Mouse (Mus musculus) ES-E14 (cell line): ENCODE results near the gene Phospho1. TPM values are rescaled to one million over a fixed set of nuclear protein-coding genes. Genes with fewer than 3 reads are reported as not detected.
A peak's percentile ranks its signal among the peaks of the same experiment; 100 is the strongest.

ENCODE experiments used
- DNase-seq: peaks from one replicate; pipeline ENCODE4 v3.0.0-alpha.2; 2013; ENCODE audit warnings: low read depth, low spot score
- H3K27ac ChIP-seq: 2 replicates; pipeline ENCODE4 v1.5.1; 2012; ENCODE audit warnings: low read depth, mild to moderate bottlenecking, low read length, moderate library complexity, mixed read lengths; ENCODE audit not compliant: poor library complexity, insufficient read depth, severe bottlenecking
- H3K36me3 ChIP-seq: 2 replicates; pipeline ENCODE4 v1.6.1; 2012; ENCODE audit warnings: mild to moderate bottlenecking, low read length, moderate library complexity, mixed read lengths; ENCODE audit not compliant: control insufficient read depth, poor library complexity, insufficient read depth, severe bottlenecking
- H3K4me1 ChIP-seq, 2 experiments: fragments of 150-350 bp in 1 of 2; sonication (generic) in 1 of 2; 2 replicates each; pipeline ENCODE4 v1.6.1; 2012; ENCODE audit warnings: low read length in 2 of 2, mild to moderate bottlenecking in 1 of 2, mixed read lengths in 1 of 2; ENCODE audit not compliant: control insufficient read depth in 2 of 2, insufficient read depth in 2 of 2, poor library complexity in 1 of 2
- H3K4me3 ChIP-seq, 2 experiments: fragments of 150-350 bp in 1 of 2; sonication (generic) in 1 of 2; 2 replicates each; pipeline ENCODE4 v1.5.1; 2012; ENCODE audit warnings: low read length in 2 of 2, low read depth in 1 of 2, mild to moderate bottlenecking in 1 of 2, mixed read lengths in 1 of 2; ENCODE audit not compliant: insufficient read depth in 1 of 2, poor library complexity in 1 of 2, severe bottlenecking in 1 of 2
- H3K9ac ChIP-seq: 2 replicates; pipeline ENCODE4 v1.6.1; 2012; ENCODE audit warnings: low read depth, mild to moderate bottlenecking, low read length, mixed read lengths; ENCODE audit not compliant: poor library complexity, insufficient read depth, severe bottlenecking
- H3K9me3 ChIP-seq: fragments of 150-350 bp; sonication (generic); 2 replicates; pipeline ENCODE4 v1.6.1; 2012; ENCODE audit warnings: low read depth, mild to moderate bottlenecking, low read length; ENCODE audit not compliant: control insufficient read depth, insufficient read depth
- CHD2 ChIP-seq: IDR thresholded peaks from 2 replicates; pipeline ENCODE4 v1.6.1; 2014; ENCODE audit warnings: mild to moderate bottlenecking, low read depth, low read length, inconsistent platforms
- HCFC1 ChIP-seq: IDR thresholded peaks from 2 replicates; pipeline ENCODE4 v1.6.1; 2012; ENCODE audit warnings: low read length, inconsistent platforms, borderline replicate concordance; ENCODE audit not compliant: insufficient read depth
- MAFK ChIP-seq: IDR thresholded peaks from 2 replicates; pipeline ENCODE4 v1.6.1; 2014; ENCODE audit warnings: mild to moderate bottlenecking, low read depth, low read length, inconsistent platforms; ENCODE audit not compliant: insufficient read depth
- ZC3H11A ChIP-seq: IDR thresholded peaks from 2 replicates; pipeline ENCODE4 v1.6.1; 2012; ENCODE audit warnings: low read depth, mild to moderate bottlenecking, inconsistent platforms, low read length, borderline replicate concordance
- ZNF384 ChIP-seq: IDR thresholded peaks from 2 replicates; pipeline ENCODE4 v1.6.1; 2012; ENCODE audit warnings: low read depth, low read length, inconsistent platforms
- in situ Hi-C, 2 experiments: fragments of 600-800 bp; cut with MboI; formaldehyde crosslinking; loops; one replicate each; pipeline ENCODE4 v1.15.1; 2025; ENCODE audit warnings: low sequenced_read_pairs in 2 of 2, inconsistent platforms in 1 of 2; ENCODE audit not compliant: unreplicated experiment in 2 of 2
- total RNA-seq: library from RNA; depleted of rRNA; stranded (reverse); fragments of 300-350 nt; gene quantifications from 2 replicates; pipeline ENCODE4 v1.2.3, GENCODE M21; 2012

The Phospho1 gene
- total RNA-seq, 1 experiment, result 2.6 TPM

GRCm38 (mm10) chr11:95833631-95834142 lies 9.4 kb downstream of the Phospho1 start:
- no peak overlapping the region for H3K27ac ChIP-seq
- DNase-seq, result no peak

GRCm38 (mm10) chr11:95834143-95834667 lies 9.9 kb downstream of the Phospho1 start:
- DNase-seq, result no peak
- H3K36me3 ChIP-seq, result no peaks in the 10 kb centered on the region
- no peak overlapping the region for H3K27ac ChIP-seq
- H3K9me3 ChIP-seq, result no peaks in the 10 kb centered on the region
- H3K4me3 ChIP-seq, result peak overlapping the region in 1 of 2 experiments; percentile 32; a peak in 1 of 4 replicates
- TF ChIP-seq MAFK (no peak), ZC3H11A (no peak), HCFC1 (no peak), ZNF384 (no peak), CHD2 (no peak)
- H3K4me1 ChIP-seq, result peaks cover 5 to 38% of the 10 kb centered on the region in 2 experiments; a peak in 2 of 4 replicates
- in situ Hi-C loops, result no loop called here
- no peak overlapping the region for H3K9ac ChIP-seq

More at GRCm38 (mm10) chr11:95833631-95834142, 9.4 kb downstream of the Phospho1 start:
- H3K9ac ChIP-seq, result no peak overlapping the region
- TF ChIP-seq ZC3H11A, result no peak
- no peak for TF ChIP-seq ZNF384
- no peak for TF ChIP-seq HCFC1
- no peak for TF ChIP-seq MAFK
- TF ChIP-seq CHD2, result no peak
- in situ Hi-C loops, result no loop called here
- no peaks in the 10 kb centered on the region for H3K9me3 ChIP-seq
- H3K4me3 ChIP-seq, result peak overlapping the region in 1 of 2 experiments; percentile 32; a peak in 2 of 4 replicates
- no peaks in the 10 kb centered on the region for H3K36me3 ChIP-seq
- H3K4me1 ChIP-seq, result peaks cover 5 to 36% of the 10 kb centered on the region in 2 experiments; a peak in 2 of 4 replicates

GRCm38 (mm10) chr11:95834742-95835710 lies 10.7 kb downstream of the Phospho1 start:
- Histone ChIP-seq H3K36me3 (no peaks in the 10 kb centered on the region), H3K4me1 (peaks cover 5 to 38% of the 10 kb centered on the region in 2 experiments; a peak in 2 of 4 replicates), H3K9ac (no peak overlapping the region), H3K27ac (no peak overlapping the region), H3K9me3 (no peaks in the 10 kb centered on the region), H3K4me3 (no peak overlapping the region)
- TF ChIP-seq HCFC1 (no peak), ZNF384 (no peak), MAFK (no peak), CHD2 (no peak), ZC3H11A (no peak)
- DNase-seq, result no peak
- in situ Hi-C loops, result no loop called here

GRCm38 (mm10) chr11:95835832-95836231 lies 11.5 kb downstream of the Phospho1 start:
- H3K4me3 ChIP-seq, result no peak overlapping the region
- in situ Hi-C loops, result no loop called here
- TF ChIP-seq HCFC1 (no peak), ZNF384 (no peak), ZC3H11A (no peak), CHD2 (no peak), MAFK (no peak)
- no peaks in the 10 kb centered on the region for H3K9me3 ChIP-seq
- H3K4me1 ChIP-seq, result peaks cover 5 to 36% of the 10 kb centered on the region in 2 experiments; a peak in 2 of 4 replicates
- no peak for DNase-seq
- H3K27ac ChIP-seq, result no peak overlapping the region
- no peak overlapping the region for H3K9ac ChIP-seq
- no peaks in the 10 kb centered on the region for H3K36me3 ChIP-seq
